Mouse (Mus musculus): Measurements from ENCODE around the gene Olfr878.

Olfr878 gene

GRCm38 (mm10) chr9:37917540-37917939 lies at the start of gene Olfr878:
Olfr878 (plus strand) TSS chr9:37917840.
- DNase-seq (ENCODE audit: extremely low read depth, low read depth): no peak

- no peak for DNase-seq (ENCODE audit: extremely low read depth, low read depth)
Measured at GRCm38 (mm10) chr9:37870246-37870645, 47.4 kb upstream of the Olfr878 start.

- DNase-seq (ENCODE audit: extremely low read depth, low read depth): no peak
Measured at GRCm38 (mm10) chr9:37871097-37871496, 46.5 kb upstream of the Olfr878 start.

- no peak for DNase-seq (ENCODE audit: extremely low read depth, low read depth)
Measured at GRCm38 (mm10) chr9:37871536-37871935, 46.1 kb upstream of the Olfr878 start.

- DNase-seq (ENCODE audit: extremely low read depth, low read depth): no peak
Measured at GRCm38 (mm10) chr9:37890960-37891359, 26.7 kb upstream of the Olfr878 start.

- DNase-seq (ENCODE audit: extremely low read depth, low read depth): no peak
Measured at GRCm38 (mm10) chr9:37896661-37897060, 21.0 kb upstream of the Olfr878 start, which contains the start of gene Olfr145. Olfr145 (plus strand) TSS chr9:37896724.

GRCm38 (mm10) chr9:37905555-37905954 lies 12.1 kb upstream of the Olfr878 start:
- DNase-seq (ENCODE audit: extremely low read depth, low read depth): no peak

GRCm38 (mm10) chr9:37918018-37918417 lies 378 bp downstream of the Olfr878 start:
- DNase-seq (ENCODE audit: extremely low read depth, low read depth): no peak

- DNase-seq (ENCODE audit: extremely low read depth, low read depth): no peak
Measured at GRCm38 (mm10) chr9:37924194-37924593, 6.6 kb downstream of the Olfr878 start.

GRCm38 (mm10) chr9:37925445-37925844 lies 7.8 kb downstream of the Olfr878 start:
- DNase-seq (ENCODE audit: extremely low read depth, low read depth): no peak

GRCm38 (mm10) chr9:37926019-37927013 lies 8.7 kb downstream of the Olfr878 start:
- no peak for DNase-seq (ENCODE audit: extremely low read depth, low read depth)

GRCm38 (mm10) chr9:37932519-37932918 lies 14.9 kb downstream of the Olfr878 start:
- DNase-seq (ENCODE audit: extremely low read depth, low read depth): peak; percentile 28

GRCm38 (mm10) chr9:37934146-37934545 lies 16.5 kb downstream of the Olfr878 start:
- no peak for DNase-seq (ENCODE audit: extremely low read depth, low read depth)

- no peak for DNase-seq (ENCODE audit: extremely low read depth, low read depth)
Measured at GRCm38 (mm10) chr9:37941167-37941566, 23.5 kb downstream of the Olfr878 start.
